Mouse (Mus musculus): Measurements from ENCODE around the gene Aco2.

GRCm38 (mm10) chr15:81864238-81864637 lies 7.9 kb upstream of the Aco2 start:
- TF ChIP-seq CTCF (IDR thresholded peaks at IDR 0.05; ENCODE audit: low read depth, low read length), result no peak
- no peak for TF ChIP-seq POLR2A (IDR thresholded peaks at IDR 0.05; ENCODE audit: extremely low read depth, insufficient read depth, low read length)
